Mouse (Mus musculus) intestine, postnatal 0 days (tissue): ENCODE data around the gene Pdik1l. TPM values are rescaled to one million over a fixed set of nuclear protein-coding genes. Genes with fewer than 3 reads are reported as not detected.
A peak's percentile ranks its signal among the peaks of the same experiment; 100 is the strongest.

Experiments used
- ATAC-seq: fragments of 200-750 bp; cut with Nextera tagmentation; 2 replicates; pipeline ENCODE4 v1.8.0; 2017; ENCODE audit warnings: mild to moderate bottlenecking, moderate TSS enrichment, moderate library complexity
- H3K27ac ChIP-seq: fragments of 300-500 bp; sonication (generic); 2 replicates; pipeline ENCODE4 v1.5.1; 2014; ENCODE audit warnings: mild to moderate bottlenecking, low read depth, low read length, moderate library complexity
- H3K27me3 ChIP-seq: fragments of 300-500 bp; sonication (generic); replicated peaks from 2 replicates; pipeline ENCODE4 v1.6.1; 2014; ENCODE audit warnings: low read length, mixed read lengths; ENCODE audit not compliant: control insufficient read depth, insufficient read depth
- H3K36me3 ChIP-seq: fragments of 300-500 bp; sonication (generic); 2 replicates; pipeline ENCODE4 v1.6.1; 2014; ENCODE audit warnings: mild to moderate bottlenecking, moderate library complexity; ENCODE audit not compliant: control insufficient read depth, insufficient read depth
- H3K4me1 ChIP-seq: fragments of 300-500 bp; sonication (generic); replicated peaks from 2 replicates; pipeline ENCODE4 v1.6.1; 2014; ENCODE audit warnings: antibody characterized with exemption, low read length, mixed read lengths; ENCODE audit not compliant: control insufficient read depth, insufficient read depth
- H3K4me2 ChIP-seq: fragments of 300-500 bp; sonication (generic); replicated peaks from 2 replicates; pipeline ENCODE4 v1.6.1; 2014; ENCODE audit warnings: low read depth, mild to moderate bottlenecking, moderate library complexity
- H3K4me3 ChIP-seq: fragments of 300-500 bp; sonication (generic); 2 replicates; pipeline ENCODE4 v1.5.1; 2014; ENCODE audit warnings: low read depth, low read length
- H3K9ac ChIP-seq: fragments of 300-500 bp; sonication (generic); 2 replicates; pipeline ENCODE4 v1.6.1; 2014; ENCODE audit warnings: mild to moderate bottlenecking, low read depth, low read length
- H3K9me3 ChIP-seq: fragments of 300-500 bp; sonication (generic); 2 replicates; pipeline ENCODE4 v1.6.1; 2016; ENCODE audit warnings: mixed run types; ENCODE audit not compliant: control insufficient read depth
- CTCF ChIP-seq: sonication (generic); IDR thresholded peaks from 2 replicates; pipeline ENCODE4 v1.5.1; 2016; ENCODE audit warnings: low read depth, mild to moderate bottlenecking, control low read depth, antibody characterized with exemption, moderate library complexity
- WGBS: fragments of 180-500 bp; shearing (Covaris S2); extraction: QIAGEN DNeasy Blood & Tissue Kit; methylation state at CpG from one replicate; pipeline ENCODE4 v1.1.7; 2014; 5-methylcytosine and 5-hydroxymethylcytosine counted together
- polyA plus RNA-seq: library from polyadenylated mRNA; unstranded; fragments of >200 nt; fragmentation: Nextera tagmentation; extraction: Ambion mirVana; gene quantifications from 2 replicates; pipeline ENCODE4 v1.2.1, GENCODE M21; 2015

Gene Pdik1l
- polyA plus RNA-seq, 1 experiment from 2014 or later: 9.2 TPM

- Histone ChIP-seq H3K4me2 (peak within 1 kb of the TSS; percentile 66), H3K27me3 (no peaks in the 10 kb centered on the region), H3K9me3 (no peaks in the 10 kb centered on the region), H3K9ac (peak within 1 kb of the TSS; percentile 50), H3K27ac (peak within 1 kb of the TSS; percentile 87), H3K4me3 (peak within 1 kb of the TSS; percentile 60), H3K4me1 (no peaks in the 10 kb centered on the region; the same call in 1 of the 2 replicates), H3K36me3 (peaks cover 13% of the 10 kb centered on the region; the same call in 1 of the 2 replicates)
- TF ChIP-seq CTCF: no peak
- WGBS: 3% methylated on average over 18 of the region's 18 CpGs
- ATAC-seq: peak; percentile 97
Observed at GRCm38 (mm10) chr4:134238279-134238651, 49.4 kb downstream of the Pdik1l start, which contains the start of gene Cnksr1. Gene Cnksr1 (minus strand): TSS chr4:134238399.

GRCm38 (mm10) chr4:134237582-134238278, 50.0 kb downstream of the Pdik1l start:
- Histone ChIP-seq H3K4me2 (peak overlapping the region; percentile 66), H3K9ac (peak overlapping the region; percentile 50), H3K27me3 (no peaks in the 10 kb centered on the region), H3K9me3 (no peaks in the 10 kb centered on the region), H3K4me1 (no peaks in the 10 kb centered on the region; the same call in 1 of the 2 replicates), H3K36me3 (peaks cover 19% of the 10 kb centered on the region; the same call in 1 of the 2 replicates), H3K4me3 (peak overlapping the region; percentile 60), H3K27ac (peak overlapping the region; percentile 87)
- TF ChIP-seq CTCF: no peak
- peak; percentile 74 for ATAC-seq
- 12% methylated on average over 19 of the region's 19 CpGs for WGBS

GRCm38 (mm10) chr4:134234876-134235275, 52.8 kb downstream of the Pdik1l start:
- TF ChIP-seq CTCF: no peak

GRCm38 (mm10) chr4:134230431-134230830, 57.3 kb downstream of the Pdik1l start:
- peaks cover 4% of the 10 kb centered on the region; the same call in 1 of the 2 replicates for H3K4me1 ChIP-seq
- no peak for TF ChIP-seq CTCF
- H3K36me3 ChIP-seq: peaks cover 39% of the 10 kb centered on the region
- H3K9me3 ChIP-seq: no peaks in the 10 kb centered on the region
- H3K27me3 ChIP-seq: no peaks in the 10 kb centered on the region
- H3K9ac ChIP-seq: no peak overlapping the region
- H3K4me3 ChIP-seq: no peak overlapping the region
- no peak overlapping the region for H3K27ac ChIP-seq
- WGBS: 15% methylated on average over 8 of the region's 8 CpGs
- peak overlapping the region; percentile 18; the same call in 1 of the 2 replicates for H3K4me2 ChIP-seq
- peak; percentile 65 for ATAC-seq

More at GRCm38 (mm10) chr4:134234876-134235275, 52.8 kb downstream of the Pdik1l start:
- Histone ChIP-seq H3K4me2 (no peak overlapping the region), H3K36me3 (peaks cover 29% of the 10 kb centered on the region), H3K4me3 (no peak overlapping the region), H3K4me1 (peaks cover 4% of the 10 kb centered on the region; the same call in 1 of the 2 replicates), H3K9me3 (no peaks in the 10 kb centered on the region), H3K27me3 (no peaks in the 10 kb centered on the region), H3K9ac (no peak overlapping the region), H3K27ac (no peak overlapping the region)
- 73% methylated on average over 5 of the region's 5 CpGs for WGBS
- no peak for ATAC-seq

GRCm38 (mm10) chr4:134227194-134227593, 60.5 kb downstream of the Pdik1l start, which contains the start of gene Catsper4:
Gene Catsper4 (minus strand): TSS chr4:134227383.
- TF ChIP-seq CTCF: peak; percentile 59
- H3K4me1 ChIP-seq: peaks cover 4% of the 10 kb centered on the region; the same call in 1 of the 2 replicates
- WGBS: 76% methylated on average over 8 of the region's 8 CpGs
- no peak within 1 kb of the TSS for H3K4me3 ChIP-seq
- ATAC-seq: no peak
- H3K36me3 ChIP-seq: peaks cover 21% of the 10 kb centered on the region
- H3K27me3 ChIP-seq: no peaks in the 10 kb centered on the region
- H3K4me2 ChIP-seq: no peak within 1 kb of the TSS
- H3K9ac ChIP-seq: no peak within 1 kb of the TSS
- H3K9me3 ChIP-seq: no peaks in the 10 kb centered on the region
- no peak within 1 kb of the TSS for H3K27ac ChIP-seq

Other genes starting within 250 kb of the Pdik1l start
- not detected in 2 replicates for gene Zfp683, start 234.1 kb downstream of the Pdik1l start, polyA plus RNA-seq
- 17.9 and 22.5 TPM in 2 replicates for gene Crybg2, start 227.1 kb downstream of the Pdik1l start, polyA plus RNA-seq
- 28.7 and 31.2 TPM in 2 replicates for gene Cd52, start 192.8 kb downstream of the Pdik1l start, polyA plus RNA-seq
- 0.88 and 1.5 TPM in 2 replicates for gene Ubxn11, start 185.3 kb downstream of the Pdik1l start, polyA plus RNA-seq
- 503 and 522 TPM in 2 replicates for gene Sh3bgrl3, start 159.1 kb downstream of the Pdik1l start, polyA plus RNA-seq
- 85.9 and 91.1 TPM in 2 replicates for gene Cep85, start 100.8 kb downstream of the Pdik1l start, polyA plus RNA-seq
- not detected in 2 replicates for gene Gm7534, start 84.9 kb downstream of the Pdik1l start, polyA plus RNA-seq
- gene Catsper4, start 60.5 kb downstream of the Pdik1l start, polyA plus RNA-seq: 0.60 and 0.81 TPM in 2 replicates
- gene Cnksr1, start 49.5 kb downstream of the Pdik1l start, polyA plus RNA-seq: 13.8 and 15.5 TPM in 2 replicates
- 0.39 and 0.46 TPM in 2 replicates for gene E130218I03Rik, start 44.2 kb downstream of the Pdik1l start, polyA plus RNA-seq
- gene Zfp593, start 42.3 kb downstream of the Pdik1l start, polyA plus RNA-seq: 9.4 and 10.5 TPM in 2 replicates
- not detected in 2 replicates for gene Gm30191, start 41.0 kb downstream of the Pdik1l start, polyA plus RNA-seq
- gene Grrp1, start 33.8 kb downstream of the Pdik1l start, polyA plus RNA-seq: 6.8 and 7.6 TPM in 2 replicates
- gene Trim63, start 27.2 kb upstream of the Pdik1l start, polyA plus RNA-seq: 1.4 and 1.7 TPM in 2 replicates
- gene Slc30a2, start 55.3 kb upstream of the Pdik1l start, polyA plus RNA-seq: 15.4 and 39.1 TPM in 2 replicates
- gene Extl1, start 96.0 kb upstream of the Pdik1l start, polyA plus RNA-seq: 1.0 and 1.2 TPM in 2 replicates
- 39.8 and 49.2 TPM in 2 replicates for gene Pafah2, start 108.4 kb upstream of the Pdik1l start, polyA plus RNA-seq
- 398 and 412 TPM in 2 replicates for gene Stmn1, start 180.4 kb upstream of the Pdik1l start, polyA plus RNA-seq
- 62.6 and 70.3 TPM in 2 replicates for gene Paqr7, start 208.8 kb upstream of the Pdik1l start, polyA plus RNA-seq
- gene Aunip, start 223.1 kb upstream of the Pdik1l start, polyA plus RNA-seq: 3.8 TPM in 2 replicates
- 84.5 and 88.1 TPM in 2 replicates for gene Mtfr1l, start 247.5 kb upstream of the Pdik1l start, polyA plus RNA-seq